Mouse (Mus musculus): ENCODE data around the gene Atf7. TPM values are rescaled to one million over a fixed set of nuclear protein-coding genes. Genes with fewer than 3 reads are reported as not detected.

Gene Atf7
- polyA plus RNA-seq, 1 experiment = 84.6 TPM

GRCm38 (mm10) chr15:102483136-102483535 is 142.1 kb downstream of the Atf7 start:
- TF ChIP-seq POLR2A (IDR thresholded peaks at IDR 0.05; ENCODE audit: low read depth, low read length) (no peak), CTCF (conservative IDR thresholded peaks at IDR 0.05; ENCODE audit: insufficient read depth, insufficient read length, low read depth, low read length) (no peak)
- no peak for DNase-seq
- Histone ChIP-seq H3K4me1 (ENCODE audit: control insufficient read depth, insufficient read depth, low read length) (no peaks in the 10 kb centered on the region), H3K36me3 (ENCODE audit: control insufficient read depth, insufficient read depth, low read length) (peaks cover 28% of the 10 kb centered on the region), H3K27me3 (replicated peaks; ENCODE audit: control insufficient read depth, insufficient read depth, low read length) (no peaks in the 10 kb centered on the region), H3K4me3 (ENCODE audit: insufficient read depth, low read depth, low read length) (no peak overlapping the region), H3K27ac (ENCODE audit: insufficient read depth, low read depth, low read length) (no peak overlapping the region)
- WGBS = 83% methylated on average over 3 of the region's 3 CpGs

Other genes with a start within 250 kb of the Atf7 start
- gene Sp1, start 219.3 kb downstream of the Atf7 start, polyA plus RNA-seq (2012; rRNA removed) = 15.7 and 17.6 TPM in 2 replicates
- gene Amhr2, start 180.1 kb downstream of the Atf7 start, polyA plus RNA-seq (2012; rRNA removed) = 0.67 and 1.4 TPM in 2 replicates
- 181 and 204 TPM in 2 replicates for gene Prr13, start 166.4 kb downstream of the Atf7 start, polyA plus RNA-seq (2012; rRNA removed)
- 572 and 616 TPM in 2 replicates for gene Pcbp2, start 154.9 kb downstream of the Atf7 start, polyA plus RNA-seq (2012; rRNA removed)
- not detected in 2 replicates for gene Gm10337, start 121.7 kb downstream of the Atf7 start, polyA plus RNA-seq (2012; rRNA removed)
- 7.7 and 9.0 TPM in 2 replicates for gene Map3k12, start 108.4 kb downstream of the Atf7 start, polyA plus RNA-seq (2012; rRNA removed)
- gene Tarbp2, start 107.3 kb downstream of the Atf7 start, polyA plus RNA-seq (2012; rRNA removed) = 54.9 and 62.1 TPM in 2 replicates
- 3.4 and 5.6 TPM in 2 replicates for gene Npff, start 100.5 kb downstream of the Atf7 start, polyA plus RNA-seq (2012; rRNA removed)
- not detected in 2 replicates for gene Gm28047, start 397 bp downstream of the Atf7 start, polyA plus RNA-seq (2012; rRNA removed)
- gene Atp5g2, start 46.9 kb upstream of the Atf7 start, polyA plus RNA-seq (2012; rRNA removed) = 563 and 636 TPM in 2 replicates
- 57.7 and 60.6 TPM in 2 replicates for gene Calcoco1, start 96.7 kb upstream of the Atf7 start, polyA plus RNA-seq (2012; rRNA removed)

Measured in kidney, adult 2 months (tissue).